Mouse (Mus musculus) telencephalon, adult 2 months (tissue): Measurements from ENCODE around the gene Faim.
A peak's percentile ranks its signal among the peaks of the same experiment; 100 is the strongest.

Experiments
- DNase-seq: peaks from one replicate; pipeline ENCODE4 v3.0.0-alpha.2; 2011; ENCODE audit warnings: low read depth, low spot score

Gene Faim

GRCm38 (mm10) chr9:98985800-98986475 is at the start of gene Faim:
TSS of gene Faim (plus strand) at chr9:98986373.
- peak; percentile 96 for DNase-seq

DNA sequence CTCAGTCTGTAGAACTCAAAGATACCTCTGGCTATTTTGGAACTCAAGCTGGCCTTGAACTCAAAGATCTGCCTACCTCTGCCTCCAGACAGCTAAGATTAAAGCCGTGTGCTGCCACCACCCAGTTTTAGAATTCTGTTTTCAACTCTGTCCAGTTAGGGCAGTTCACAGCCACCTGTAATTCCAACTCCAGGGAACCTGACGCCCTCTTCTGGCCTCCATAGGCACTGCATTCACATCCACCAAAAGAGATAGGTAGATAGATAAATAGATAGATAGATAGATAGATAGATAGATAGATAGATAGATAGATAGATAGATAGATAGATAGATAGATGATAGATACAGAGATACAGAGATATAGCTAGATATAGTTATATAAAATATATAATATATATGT is 46.9 kb upstream of the Faim start:
- DNase-seq: no peak

DNA sequence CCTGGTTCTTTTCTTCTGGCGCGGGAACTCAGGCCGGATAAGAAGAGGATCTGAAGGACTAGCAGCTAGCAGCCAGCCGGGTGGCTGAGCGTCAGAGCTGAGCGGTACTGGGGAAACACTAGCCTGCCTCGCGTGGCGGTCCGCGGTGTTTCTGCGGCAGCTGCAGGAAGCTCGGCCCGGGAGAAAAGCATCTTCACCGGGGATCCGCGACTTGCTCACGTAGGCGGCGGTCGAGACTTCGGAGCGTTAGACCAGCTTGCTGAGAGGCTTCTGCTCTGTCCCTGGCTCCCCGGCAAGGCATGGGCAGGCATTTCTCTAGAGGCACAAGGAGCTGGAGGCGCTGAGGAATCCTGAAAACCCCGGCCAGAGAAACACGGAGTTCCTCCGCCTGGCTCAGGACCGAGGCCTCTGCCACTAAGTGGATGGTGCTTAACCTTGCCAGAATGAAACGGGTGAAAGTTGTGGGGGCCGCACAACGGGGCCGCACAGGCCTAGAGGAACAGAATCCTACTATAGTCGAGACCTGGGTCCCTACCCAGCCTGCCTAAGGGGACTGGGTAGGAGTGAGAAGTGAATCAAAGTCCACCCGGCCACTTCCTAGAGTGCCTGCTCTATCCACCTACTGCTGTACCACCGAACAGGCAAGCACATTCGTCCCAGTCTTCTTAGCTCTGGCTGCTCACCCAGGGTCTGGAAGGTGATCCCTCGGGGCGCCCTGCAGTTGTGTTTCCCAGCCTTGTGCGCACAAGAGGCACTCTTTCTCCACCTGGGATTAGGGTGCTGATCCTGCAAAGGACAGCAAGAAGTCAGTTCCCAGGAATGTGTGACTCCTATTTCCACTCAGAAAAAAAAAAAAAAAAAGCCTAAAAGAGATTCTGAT is 33.8 kb upstream of the Faim start:
- DNase-seq: no peak

GRCm38 (mm10) chr9:98953291-98953690 is 32.9 kb upstream of the Faim start:
- DNase-seq: no peak

DNA sequence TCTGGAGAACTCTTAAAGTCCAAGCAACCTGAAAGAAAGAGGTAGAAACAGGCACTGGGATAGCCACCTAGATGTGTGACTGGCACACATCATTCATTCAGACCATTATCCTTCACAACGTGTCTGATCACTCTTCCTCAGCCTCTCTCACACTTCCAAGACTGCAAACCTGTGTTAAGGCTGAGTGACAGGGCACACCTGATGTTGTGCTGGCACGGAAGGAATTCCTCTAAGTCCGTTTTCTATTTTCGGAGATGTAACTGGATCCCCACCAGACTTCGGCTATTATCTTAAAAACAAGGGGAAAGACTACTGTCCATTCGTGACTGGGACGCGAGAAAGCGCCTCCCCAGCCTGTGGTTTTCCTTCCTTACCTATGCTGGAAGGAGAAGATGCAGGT is 32.3 kb upstream of the Faim start:
- no peak for DNase-seq

DNA sequence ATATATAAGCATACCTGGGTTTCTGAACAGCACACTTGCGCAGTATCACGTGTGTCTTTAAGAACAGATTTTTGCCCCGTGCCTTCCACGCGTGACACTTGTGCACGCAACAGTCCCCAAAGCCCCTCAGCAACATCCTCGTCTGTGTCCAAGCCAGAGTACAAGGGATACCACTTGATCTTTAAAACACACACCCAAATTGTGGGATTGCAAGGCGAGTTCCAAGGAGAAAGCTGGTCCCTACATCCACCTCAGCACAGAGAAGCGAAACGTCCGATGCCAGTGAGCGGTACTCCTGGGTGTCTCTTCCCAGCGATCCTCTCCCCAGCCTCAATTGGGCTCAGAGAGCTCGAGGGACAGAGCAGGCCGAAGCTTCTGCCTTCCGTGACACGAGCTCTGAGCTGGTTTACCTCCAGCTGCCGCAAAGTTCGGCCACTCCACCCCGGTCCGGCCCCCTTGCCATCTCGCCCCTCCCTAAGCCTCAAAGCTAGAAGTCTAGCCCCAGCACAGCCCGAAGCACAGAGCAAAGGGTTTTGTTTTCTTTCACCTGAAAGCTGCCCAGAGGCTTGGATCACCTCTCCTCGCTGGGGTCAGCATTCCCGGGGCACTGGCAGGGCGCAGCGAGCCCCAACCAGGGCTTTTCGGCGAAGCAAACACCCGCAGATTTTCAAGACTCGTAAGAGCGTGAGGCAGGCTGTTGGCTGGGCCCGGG is 31.6 kb upstream of the Faim start:
- no peak for DNase-seq

DNA sequence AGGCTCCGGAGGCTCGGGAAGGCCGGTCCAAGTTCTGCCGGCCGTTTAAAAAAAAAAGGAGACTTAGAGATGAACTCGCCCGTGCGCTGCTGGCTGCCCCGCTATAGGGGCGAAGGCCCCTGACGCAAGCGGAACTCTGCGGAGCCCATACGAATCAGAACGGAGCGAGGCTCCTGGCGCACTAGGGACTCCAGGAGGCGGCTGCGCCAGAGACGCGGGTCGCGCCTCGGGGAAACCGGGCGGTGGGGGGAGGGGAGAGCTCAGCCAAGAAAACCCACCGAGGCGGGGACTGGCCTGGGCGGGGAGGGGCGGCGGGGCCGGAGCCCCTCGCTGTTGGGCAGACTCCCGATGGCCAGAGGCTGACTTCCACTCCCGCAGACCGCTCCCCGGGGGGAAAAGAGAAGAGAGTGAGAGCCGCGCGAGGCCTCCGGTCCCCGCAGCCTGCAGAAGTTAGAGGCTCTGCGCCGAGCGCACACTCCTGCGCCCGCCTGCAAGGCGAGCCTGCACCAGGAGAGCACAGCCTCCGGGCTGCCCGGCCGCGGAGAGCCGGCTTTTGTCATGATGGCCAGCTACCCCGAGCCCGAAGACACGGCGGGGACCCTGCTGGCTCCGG is 31.0 kb upstream of the Faim start, which contains the start of gene Foxl2:
TSS of gene Foxl2 (plus strand) at position 186 of the 613 bp plus-strand sequence.
- no peak for DNase-seq

GRCm38 (mm10) chr9:98955716-98956224 is 30.4 kb upstream of the Faim start:
- DNase-seq: no peak

DNA sequence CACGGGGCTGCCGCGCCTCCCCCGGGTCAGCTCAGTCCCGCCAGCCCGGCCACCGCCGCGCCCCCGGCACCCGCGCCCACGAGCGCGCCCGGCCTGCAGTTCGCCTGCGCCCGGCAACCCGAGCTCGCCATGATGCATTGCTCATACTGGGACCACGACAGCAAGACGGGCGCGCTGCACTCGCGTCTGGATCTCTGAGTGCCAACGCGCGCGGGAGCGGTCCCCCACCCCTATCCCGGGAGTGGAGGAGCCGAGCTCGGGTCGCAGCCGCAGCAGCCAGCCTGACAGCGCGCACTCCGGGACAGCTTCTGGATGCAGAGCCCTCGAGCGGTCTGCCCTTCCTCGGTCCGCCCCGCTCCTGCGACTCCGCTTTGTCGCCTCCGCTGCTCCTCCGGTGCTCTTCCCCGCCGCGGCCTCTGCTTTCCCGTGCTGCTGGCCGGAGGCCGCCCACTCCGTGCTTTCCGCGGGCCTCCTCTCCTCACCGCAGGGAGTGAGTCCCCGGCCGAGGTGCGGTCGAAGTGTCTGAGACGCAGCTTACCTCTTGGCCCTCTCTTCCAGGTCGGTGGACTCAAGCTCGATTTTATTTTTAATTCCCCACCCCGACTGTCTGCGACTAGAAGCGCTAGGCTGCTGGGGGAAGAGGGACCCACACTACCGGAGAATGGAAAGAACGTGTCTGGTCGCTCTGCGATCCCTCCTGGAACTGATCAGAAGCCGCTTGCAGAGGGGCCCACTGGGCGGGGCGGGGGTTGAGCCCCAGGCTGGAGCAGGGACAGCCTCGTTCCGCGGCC is 29.4 kb upstream of the Faim start:
- no peak for DNase-seq

DNA sequence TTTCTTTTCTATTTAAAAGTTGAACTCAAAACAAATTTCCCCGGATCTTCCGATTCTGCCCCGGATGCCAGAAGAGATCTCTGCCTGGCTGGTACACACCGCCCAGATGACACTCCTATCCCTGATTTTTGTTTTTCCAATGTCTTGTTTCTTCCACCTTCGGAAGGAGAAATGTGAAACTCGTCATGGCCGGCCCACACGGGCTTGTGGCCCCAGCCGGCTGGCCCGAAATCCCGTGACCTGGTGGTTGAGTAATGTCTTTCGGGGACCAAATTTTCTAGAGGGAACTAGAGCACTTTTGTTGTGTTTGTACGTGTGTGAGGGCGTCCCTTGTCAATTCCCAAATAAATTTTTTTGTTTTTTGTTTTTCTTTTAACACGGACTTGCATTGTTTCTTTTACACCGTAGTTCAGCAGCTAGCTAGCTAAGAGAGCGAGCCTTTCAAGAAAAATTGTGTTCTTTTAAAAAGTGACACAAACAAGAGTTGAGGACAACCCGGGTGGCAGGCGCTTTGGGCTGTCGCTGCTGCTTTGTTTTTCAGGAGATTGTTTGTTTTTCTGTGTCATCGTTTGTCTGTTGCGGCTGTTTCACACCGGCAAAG is 28.3 kb upstream of the Faim start:
- no peak for DNase-seq

- no peak for DNase-seq
Observed at GRCm38 (mm10) chr9:98958628-98959027, 27.5 kb upstream of the Faim start.

GRCm38 (mm10) chr9:98959851-98960250 is 26.3 kb upstream of the Faim start:
- no peak for DNase-seq

DNA sequence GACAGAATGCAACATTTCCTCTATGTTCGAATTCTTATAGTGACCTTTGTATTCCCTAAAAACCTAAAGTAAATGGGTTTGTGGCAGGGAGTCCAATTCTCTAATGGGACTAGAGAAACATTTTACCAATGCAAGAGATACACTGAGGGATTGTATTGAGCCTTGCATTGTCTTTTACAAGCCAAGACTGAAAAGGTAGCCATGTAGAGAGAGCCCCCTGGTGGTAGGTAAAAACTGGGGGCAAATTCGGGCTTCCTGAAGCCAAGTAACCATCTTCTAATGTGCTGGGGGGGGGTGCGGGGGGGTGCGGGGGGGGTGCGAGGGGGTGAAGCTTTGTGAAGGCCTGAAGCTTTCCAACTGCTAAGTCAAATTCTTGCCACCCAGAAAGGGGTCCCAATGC is 25.8 kb upstream of the Faim start:
- no peak for DNase-seq

- DNase-seq: no peak
Observed at GRCm38 (mm10) chr9:98961591-98962477, 24.3 kb upstream of the Faim start.

GRCm38 (mm10) chr9:98962478-98963142 is 23.6 kb upstream of the Faim start:
- no peak for DNase-seq

GRCm38 (mm10) chr9:98963661-98964060 is 22.5 kb upstream of the Faim start:
- DNase-seq: no peak

- DNase-seq: no peak
Observed at GRCm38 (mm10) chr9:98965084-98965483, 21.1 kb upstream of the Faim start.

GRCm38 (mm10) chr9:98973101-98973521 is 13.1 kb upstream of the Faim start:
- no peak for DNase-seq

DNA sequence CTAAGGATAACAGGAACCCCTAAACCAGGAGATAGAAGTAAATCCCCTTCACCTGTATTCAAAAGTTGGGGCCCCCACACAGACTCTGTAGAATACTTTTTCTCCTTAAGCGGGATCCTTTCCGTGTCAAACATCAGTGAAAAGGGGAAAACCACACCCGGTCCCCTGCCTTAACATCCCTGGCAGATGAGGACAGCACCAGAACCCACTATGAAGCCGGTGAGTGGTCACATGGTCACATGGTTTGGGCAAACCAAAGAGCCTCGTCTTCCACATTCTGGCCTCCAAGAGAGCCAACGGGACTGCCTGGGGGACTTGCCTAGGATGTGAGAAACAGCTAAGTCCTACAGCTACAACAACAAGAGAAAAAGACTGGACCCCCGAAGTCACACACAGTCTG is 12.6 kb upstream of the Faim start:
- DNase-seq: no peak
